Mouse (Mus musculus): ENCODE data around the gene Slc35d2. TPM values are rescaled to one million over a fixed set of nuclear protein-coding genes. Genes with fewer than 3 reads are reported as not detected.

Slc35d2 gene
- total and polyA plus RNA-seq, 3 experiments: 1.3 to 3.1 (median 1.6) TPM

- Histone ChIP-seq H3K4me1 (ENCODE audit: control insufficient read depth, insufficient read depth, low read length) (no peaks in the 10 kb centered on the region), H3K27me3 (ENCODE audit: control insufficient read depth, insufficient read depth, low read length) (no peaks in the 10 kb centered on the region), H3K27ac (no peak overlapping the region), H3K79me2 (replicated peaks; ENCODE audit: control insufficient read depth, insufficient read depth, low read length) (no peaks in the 10 kb centered on the region), H3K9ac (ENCODE audit: low read depth, low read length) (no peak overlapping the region), H3K36me3 (ENCODE audit: control insufficient read depth, insufficient read depth, low read length) (no peaks in the 10 kb centered on the region), H3K4me3 (no peak overlapping the region)
- WGBS: 68% methylated on average over 4 of the region's 4 CpGs
- intact Hi-C loops (cut with DNase I): loop anchor here (2.0 kb wide), 1 partner anchor 42 kb away; no protein-coding TSS in a partner anchor
- DNase-seq: no peak
- TF ChIP-seq CTCF (IDR thresholded peaks at IDR 0.05): peak; percentile 51
- no peak for TF ChIP-seq EP300 (IDR thresholded peaks at IDR 0.05; ENCODE audit: insufficient read depth, low read depth, low read length)
- TF ChIP-seq POLR2A (IDR thresholded peaks at IDR 0.05; ENCODE audit: insufficient read depth, low read depth, low read length): no peak
Measured at GRCm38 (mm10) chr13:64050895-64051294, 78.3 kb downstream of the Slc35d2 start.

GRCm38 (mm10) chr13:64049535-64049934, 79.6 kb downstream of the Slc35d2 start:
- intact Hi-C loops (cut with DNase I): no loop called here
- H3K27me3 ChIP-seq (ENCODE audit: control insufficient read depth, insufficient read depth, low read length): no peaks in the 10 kb centered on the region
- TF ChIP-seq POLR2A (IDR thresholded peaks at IDR 0.05; ENCODE audit: insufficient read depth, low read depth, low read length) (no peak), CTCF (IDR thresholded peaks at IDR 0.05) (no peak), EP300 (IDR thresholded peaks at IDR 0.05; ENCODE audit: insufficient read depth, low read depth, low read length) (no peak)
- H3K27ac ChIP-seq: no peak overlapping the region
- no peaks in the 10 kb centered on the region for H3K4me1 ChIP-seq (ENCODE audit: control insufficient read depth, insufficient read depth, low read length)
- no peaks in the 10 kb centered on the region for H3K36me3 ChIP-seq (ENCODE audit: control insufficient read depth, insufficient read depth, low read length)
- DNase-seq: no peak
- no peak overlapping the region for H3K4me3 ChIP-seq
- H3K9ac ChIP-seq (ENCODE audit: low read depth, low read length): no peak overlapping the region
- H3K79me2 ChIP-seq (replicated peaks; ENCODE audit: control insufficient read depth, insufficient read depth, low read length): no peaks in the 10 kb centered on the region

- H3K36me3 ChIP-seq (ENCODE audit: control insufficient read depth, insufficient read depth, low read length): no peaks in the 10 kb centered on the region
- no peaks in the 10 kb centered on the region for H3K79me2 ChIP-seq (replicated peaks; ENCODE audit: control insufficient read depth, insufficient read depth, low read length)
- no peak overlapping the region for H3K27ac ChIP-seq
- DNase-seq: no peak
- WGBS: 91% methylated on average over 2 of the region's 2 CpGs
- H3K4me1 ChIP-seq (ENCODE audit: control insufficient read depth, insufficient read depth, low read length): no peaks in the 10 kb centered on the region
- H3K27me3 ChIP-seq (ENCODE audit: control insufficient read depth, insufficient read depth, low read length): no peaks in the 10 kb centered on the region
- no peak overlapping the region for H3K9ac ChIP-seq (ENCODE audit: low read depth, low read length)
- TF ChIP-seq POLR2A (IDR thresholded peaks at IDR 0.05; ENCODE audit: insufficient read depth, low read depth, low read length): no peak
- no peak for TF ChIP-seq EP300 (IDR thresholded peaks at IDR 0.05; ENCODE audit: insufficient read depth, low read depth, low read length)
- intact Hi-C loops (cut with DNase I): no loop called here
- H3K4me3 ChIP-seq: no peak overlapping the region
Measured at GRCm38 (mm10) chr13:64048467-64048866, 80.7 kb downstream of the Slc35d2 start.

Other genes with a start within 250 kb of the Slc35d2 start
- not detected for gene Hsd17b3, start 40.1 kb downstream of the Slc35d2 start, total RNA-seq (2021)
- not detected in 2 replicates for gene Hsd17b3, start 40.1 kb downstream of the Slc35d2 start, polyA plus RNA-seq (2012; rRNA removed)
- 10 to 100 TPM; 20.9 to 23.0 TPM for gene Zfp367, start 23.8 kb upstream of the Slc35d2 start, total RNA-seq (2021)
- gene Zfp367, start 23.8 kb upstream of the Slc35d2 start, polyA plus RNA-seq (2012; rRNA removed): 14.4 and 27.1 TPM in 2 replicates
- gene Habp4, start 32.5 kb upstream of the Slc35d2 start, total RNA-seq (2021): 10 to 100 TPM; 47.7 to 48.2 TPM
- gene Habp4, start 32.5 kb upstream of the Slc35d2 start, polyA plus RNA-seq (2012; rRNA removed): 29.3 and 37.6 TPM in 2 replicates
- gene Cdc14b, start 145.9 kb upstream of the Slc35d2 start, total RNA-seq (2021): 1 to 10 TPM; 8.7 to 8.8 TPM
- gene Cdc14b, start 145.9 kb upstream of the Slc35d2 start, polyA plus RNA-seq (2012; rRNA removed): 8.2 and 19.8 TPM in 2 replicates
- gene Aaed1, start 183.3 kb upstream of the Slc35d2 start, total RNA-seq (2021): 10 to 100 TPM; 55.7 to 65.7 TPM
- 19.6 and 28.4 TPM in 2 replicates for gene Aaed1, start 183.3 kb upstream of the Slc35d2 start, polyA plus RNA-seq (2012; rRNA removed)
- gene Ctsl, start 241.5 kb upstream of the Slc35d2 start, total RNA-seq (2021): 100 to 1,000 TPM; 221 to 288 TPM
- gene Ctsl, start 241.5 kb upstream of the Slc35d2 start, polyA plus RNA-seq (2012; rRNA removed): 90.0 and 166 TPM in 2 replicates

All from heart, adult 2 months (tissue).